Mouse (Mus musculus): ENCODE results near the gene Specc1l.

DNA sequence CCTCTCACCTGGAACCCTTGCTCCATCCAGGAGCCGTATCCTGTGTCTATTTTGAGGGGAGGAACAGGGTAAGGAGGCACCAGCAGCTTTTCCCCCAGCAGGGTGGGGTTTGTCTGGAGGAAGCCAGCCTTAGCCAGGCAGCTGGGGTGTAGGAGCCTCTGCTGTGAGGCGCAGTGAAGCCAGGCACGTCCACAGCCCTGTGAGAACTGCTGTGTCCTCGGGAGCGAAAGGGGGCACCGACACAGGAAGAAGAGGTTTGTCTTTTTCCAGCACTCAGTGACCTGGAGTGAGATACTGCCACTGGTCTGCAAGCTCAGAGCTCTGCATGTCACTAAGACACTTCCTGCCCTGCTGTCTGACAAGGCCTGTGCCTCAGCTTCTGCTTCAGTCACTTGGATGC lies 92.5 kb downstream of the Specc1l start:
- TF ChIP-seq POLR2A (IDR thresholded peaks at IDR 0.05; ENCODE audit: extremely low read depth, insufficient read depth, low read length) (no peak), CTCF (IDR thresholded peaks at IDR 0.05; ENCODE audit: low read depth, low read length) (no peak)

Data from liver, adult 2 months (tissue).